Mouse (Mus musculus) liver, adult 2 months (tissue): ENCODE results near the gene Mok.

Source experiments
- CTCF ChIP-seq: fragments of 200-500 bp; IDR thresholded peaks from 2 replicates; pipeline ENCODE4 v1.5.1; 2011; ENCODE audit warnings: low read depth, low read length, control low read depth
- POLR2A ChIP-seq: fragments of 200-500 bp; IDR thresholded peaks from 2 replicates; pipeline ENCODE4 v1.6.1; 2011; ENCODE audit warnings: low read length, control low read depth; ENCODE audit not compliant: insufficient read depth; ENCODE audit errors: extremely low read depth

DNA sequence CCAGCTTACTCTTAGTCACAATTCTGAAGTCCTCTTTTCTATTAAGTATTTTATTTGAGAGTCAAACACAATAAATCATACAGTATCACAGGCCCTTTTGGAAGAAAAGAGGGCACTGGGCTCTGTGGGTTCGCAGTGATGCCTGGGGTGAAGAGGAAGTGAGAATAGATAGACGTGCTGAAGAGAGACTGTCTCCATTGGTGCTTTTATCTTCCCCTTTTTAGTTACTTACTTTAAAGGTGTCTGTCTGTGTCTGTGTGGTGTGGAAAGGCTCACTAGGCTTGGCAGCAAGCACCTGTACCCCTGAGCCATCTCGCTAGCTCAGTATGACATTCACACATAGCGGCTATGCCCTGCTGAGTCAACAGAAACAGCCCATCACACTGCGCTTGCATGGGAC lies 62.9 kb downstream of the Mok start:
- no peak for TF ChIP-seq POLR2A
- TF ChIP-seq CTCF, result no peak
